Mouse (Mus musculus) CH12.LX (cell line): ENCODE results near the gene Il2ra.

ENCODE experiments used
- BHLHE40 ChIP-seq: IDR thresholded peaks from 2 replicates; pipeline ENCODE4 v1.6.1; 2011; ENCODE audit warnings: mild to moderate bottlenecking, low read depth, low read length, improper control_type of control experiment
- CHD1 ChIP-seq: IDR thresholded peaks from 2 replicates; pipeline ENCODE4 v1.6.1; 2012; ENCODE audit warnings: low read depth, low read length, improper control_type of control experiment, inconsistent platforms
- CTCF ChIP-seq, 2 experiments: IDR thresholded peaks in 1 of 2; conservative IDR thresholded peaks in 1 of 2; 2 replicates each; pipeline ENCODE4 v1.5.1; 2011 to 2012; ENCODE audit warnings: low read depth in 2 of 2, low read length in 2 of 2, improper control_type of control experiment in 1 of 2, inconsistent platforms in 1 of 2, mild to moderate bottlenecking in 1 of 2, moderate library complexity in 1 of 2
- E2F4 ChIP-seq: IDR thresholded peaks from 2 replicates; pipeline ENCODE4 v1.6.1; 2011; ENCODE audit warnings: low read depth, low read length, improper control_type of control experiment; ENCODE audit not compliant: insufficient replicate concordance
- EP300 ChIP-seq: IDR thresholded peaks from 2 replicates; pipeline ENCODE4 v1.6.1; 2011; ENCODE audit warnings: low read length, improper control_type of control experiment
- JUND ChIP-seq: conservative IDR thresholded peaks from 2 replicates; pipeline ENCODE4 v1.6.1; 2011; ENCODE audit warnings: low read depth, low read length, improper control_type of control experiment
- MAX ChIP-seq: IDR thresholded peaks from 2 replicates; pipeline ENCODE4 v1.6.1; 2011; ENCODE audit warnings: low read length, improper control_type of control experiment
- NELFE ChIP-seq: IDR thresholded peaks from 2 replicates; pipeline ENCODE4 v1.6.1; 2011; ENCODE audit warnings: low read depth, low read length, improper control_type of control experiment
- POLR2A ChIP-seq: IDR thresholded peaks from 2 replicates; pipeline ENCODE4 v1.6.1; 2011; ENCODE audit warnings: low read depth, mild to moderate bottlenecking, improper control_type of control experiment, low read length
- POLR2AphosphoS2 ChIP-seq: IDR thresholded peaks from 2 replicates; pipeline ENCODE4 v1.6.1; 2011; ENCODE audit warnings: low read depth, low read length, improper control_type of control experiment
- TBP ChIP-seq: conservative IDR thresholded peaks from 2 replicates; pipeline ENCODE4 v1.6.1; 2011; ENCODE audit warnings: low read depth, low read length, improper control_type of control experiment
- TCF12 ChIP-seq: IDR thresholded peaks from 2 replicates; pipeline ENCODE4 v1.6.1; 2014; ENCODE audit warnings: low read depth, mild to moderate bottlenecking, inconsistent platforms, low read length, improper control_type of control experiment
- USF2 ChIP-seq: conservative IDR thresholded peaks from 2 replicates; pipeline ENCODE4 v1.6.1; 2011; ENCODE audit warnings: low read depth, low read length, improper control_type of control experiment
- ZMIZ1 ChIP-seq: IDR thresholded peaks from 2 replicates; pipeline ENCODE4 v1.6.1; 2012; ENCODE audit warnings: low read depth, mild to moderate bottlenecking, inconsistent platforms, low read length, improper control_type of control experiment

DNA sequence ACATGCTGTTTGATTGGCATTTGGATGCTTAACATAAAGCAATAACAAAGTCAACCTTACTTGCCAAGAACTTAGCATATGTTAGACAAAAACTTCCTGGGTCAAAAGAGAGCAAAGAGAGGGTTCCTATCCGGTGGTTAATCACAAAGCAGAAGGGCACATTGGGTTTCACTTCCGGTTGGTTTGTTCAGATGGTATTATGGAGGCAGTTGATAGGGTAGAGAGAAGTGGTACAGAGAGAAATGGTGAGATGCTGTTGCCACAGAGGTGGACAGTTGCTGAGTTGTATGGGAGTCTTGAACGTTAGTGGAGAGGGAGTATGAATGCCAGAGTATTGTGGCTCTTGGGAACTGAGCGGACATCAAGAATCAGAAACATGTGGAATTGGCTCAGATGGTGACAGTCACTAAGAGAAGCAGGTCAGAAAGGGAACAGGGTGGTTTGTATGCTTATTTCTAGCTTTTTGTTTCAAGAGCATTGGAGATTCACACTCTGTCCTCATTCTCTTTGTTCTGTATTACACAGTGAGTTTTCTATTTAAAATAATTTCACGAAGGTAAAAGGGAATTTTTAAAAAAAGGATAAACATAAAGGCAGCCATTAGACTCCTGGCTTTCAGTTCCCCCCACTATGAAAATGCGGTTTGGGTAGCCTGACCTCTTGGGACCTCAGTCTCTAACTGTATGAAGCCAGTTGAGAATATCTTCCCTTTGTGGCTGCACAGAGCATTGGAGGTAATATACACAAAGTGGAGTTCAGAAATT is 19.7 kb downstream of the Il2ra start:
- TF ChIP-seq TBP: peak; percentile 84
- TF ChIP-seq POLR2A: no peak; the same call in none of the 2 replicates
- TF ChIP-seq CTCF (conservative IDR thresholded peaks at IDR 0.05 in 1 of 2, IDR thresholded peaks at IDR 0.05 in 1 of 2; ENCODE audit: low read depth in 2 of 2, low read length in 2 of 2): no peak
- TF ChIP-seq POLR2AphosphoS2: no peak
- TF ChIP-seq JUND: no peak; the same call in 1 of the 2 replicates
- peak; percentile 18 for TF ChIP-seq BHLHE40
- TF ChIP-seq NELFE: peak; percentile 49; the same call in 1 of the 2 replicates
- TF ChIP-seq ZMIZ1: 0 out of 2 replicates have a peak, but pooled peaks have one; percentile 36
- peak; percentile 68 for TF ChIP-seq EP300
- peak; percentile 64; the same call in 1 of the 2 replicates for TF ChIP-seq MAX
- no peak; the same call in none of the 2 replicates for TF ChIP-seq CHD1
- TF ChIP-seq TCF12: peak; percentile 67
- TF ChIP-seq USF2: no peak
- TF ChIP-seq E2F4: 0 out of 2 replicates have a peak, but pooled peaks have one; percentile 14
